Mouse (Mus musculus) hindbrain, embryonic 11.5 days (tissue): ENCODE data around the gene Il33. TPM values are rescaled to one million over a fixed set of nuclear protein-coding genes. Genes with fewer than 3 reads are reported as not detected.
A peak's percentile ranks its signal among the peaks of the same experiment; 100 is the strongest.

Experiments used
- ATAC-seq: fragments of 200-750 bp; cut with Nextera tagmentation; 2 replicates; pipeline ENCODE4 v1.8.0; 2017; ENCODE audit warnings: mild to moderate bottlenecking, moderate TSS enrichment, moderate library complexity; ENCODE audit not compliant: low FRiP score
- DNase-seq: peaks from one replicate; pipeline ENCODE4 v3.0.0-alpha.2; 2015; ENCODE audit warnings: low spot score
- H3K27ac ChIP-seq: fragments of 300-500 bp; sonication (generic); 2 replicates; pipeline ENCODE4 v1.5.1; 2014; ENCODE audit warnings: mild to moderate bottlenecking, low read depth, low read length
- H3K27me3 ChIP-seq: fragments of 300-500 bp; sonication (generic); 2 replicates; pipeline ENCODE4 v1.6.1; 2014; ENCODE audit warnings: mild to moderate bottlenecking, low read length, moderate library complexity, mixed read lengths; ENCODE audit not compliant: control insufficient read depth, insufficient read depth
- H3K36me3 ChIP-seq: fragments of 300-500 bp; sonication (generic); 2 replicates; pipeline ENCODE4 v1.6.1; 2014; ENCODE audit warnings: mild to moderate bottlenecking, low read length, moderate library complexity, mixed read lengths; ENCODE audit not compliant: control insufficient read depth, insufficient read depth
- H3K4me1 ChIP-seq: fragments of 300-500 bp; sonication (generic); replicated peaks from 2 replicates; pipeline ENCODE4 v1.6.1; 2014; ENCODE audit warnings: low read length, mixed read lengths; ENCODE audit not compliant: control insufficient read depth, insufficient read depth
- H3K4me2 ChIP-seq: fragments of 300-500 bp; sonication (generic); replicated peaks from 2 replicates; pipeline ENCODE4 v1.6.1; 2014; ENCODE audit warnings: mild to moderate bottlenecking, low read depth, low read length
- H3K4me3 ChIP-seq: fragments of 300-500 bp; sonication (generic); 2 replicates; pipeline ENCODE4 v1.5.1; 2014; ENCODE audit warnings: low read depth, low read length
- H3K9ac ChIP-seq: fragments of 300-500 bp; sonication (generic); 2 replicates; pipeline ENCODE4 v1.6.1; 2014; ENCODE audit warnings: low read depth, low read length
- H3K9me3 ChIP-seq: fragments of 300-500 bp; sonication (generic); 2 replicates; pipeline ENCODE4 v1.6.1; 2016; ENCODE audit warnings: low read length; ENCODE audit not compliant: control insufficient read depth
- WGBS: fragments of 180-500 bp; shearing (Covaris S2); extraction: QIAGEN DNeasy Blood & Tissue Kit; methylation state at CpG from one replicate; pipeline ENCODE4 v1.1.7; 2014; 5-methylcytosine and 5-hydroxymethylcytosine counted together
- polyA plus RNA-seq: library from polyadenylated mRNA; unstranded; fragments of >200 nt; fragmentation: Nextera tagmentation; extraction: Ambion mirVana; gene quantifications from 2 replicates; pipeline ENCODE4 v1.2.1, GENCODE M21; 2014

Il33 gene
- polyA plus RNA-seq, 1 experiment from 2014 or later = 2.1 TPM

- ATAC-seq (no peak), DNase-seq (no peak)
- Histone ChIP-seq H3K27me3 (no peaks in the 10 kb centered on the region), H3K36me3 (no peaks in the 10 kb centered on the region), H3K4me2 (no peak overlapping the region), H3K9ac (no peak overlapping the region), H3K27ac (no peak overlapping the region), H3K4me3 (no peak overlapping the region), H3K4me1 (no peaks in the 10 kb centered on the region), H3K9me3 (no peaks in the 10 kb centered on the region)
- 72% methylated on average over 4 of the region's 4 CpGs for whole genome bisulfite sequencing
These were observed 32.9 kb upstream of the Il33 start for GRCm38 (mm10) chr19:29891981-29892380.

DNA sequence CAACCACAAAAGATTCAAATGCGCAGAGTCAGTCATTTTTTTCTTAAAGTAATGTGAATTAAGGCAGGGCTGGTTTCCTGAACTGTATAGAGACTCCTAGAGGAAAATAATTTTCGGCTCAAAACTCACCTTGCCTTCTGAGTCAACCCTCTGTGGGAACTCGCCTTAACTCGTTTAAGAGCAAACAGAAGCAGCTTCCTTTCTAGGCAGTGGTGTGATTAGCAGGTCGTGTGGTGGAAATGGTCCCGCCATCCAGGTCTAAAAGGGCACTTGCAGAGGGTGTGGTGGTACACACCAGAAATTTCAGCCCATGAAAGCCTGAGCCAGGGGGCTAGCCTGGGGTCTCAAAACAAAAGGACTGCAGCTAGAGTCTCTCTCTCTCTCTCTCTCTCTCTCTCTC, 32.1 kb upstream of the Il33 start:
- DNase-seq = no peak
- Histone ChIP-seq H3K9me3 (no peaks in the 10 kb centered on the region), H3K4me3 (no peak overlapping the region), H3K27me3 (no peaks in the 10 kb centered on the region), H3K4me2 (no peak overlapping the region), H3K4me1 (no peaks in the 10 kb centered on the region), H3K9ac (no peak overlapping the region), H3K36me3 (no peaks in the 10 kb centered on the region), H3K27ac (no peak overlapping the region)
- WGBS = 76% methylated on average over 6 of the region's 6 CpGs
- no peak for ATAC-seq

DNA sequence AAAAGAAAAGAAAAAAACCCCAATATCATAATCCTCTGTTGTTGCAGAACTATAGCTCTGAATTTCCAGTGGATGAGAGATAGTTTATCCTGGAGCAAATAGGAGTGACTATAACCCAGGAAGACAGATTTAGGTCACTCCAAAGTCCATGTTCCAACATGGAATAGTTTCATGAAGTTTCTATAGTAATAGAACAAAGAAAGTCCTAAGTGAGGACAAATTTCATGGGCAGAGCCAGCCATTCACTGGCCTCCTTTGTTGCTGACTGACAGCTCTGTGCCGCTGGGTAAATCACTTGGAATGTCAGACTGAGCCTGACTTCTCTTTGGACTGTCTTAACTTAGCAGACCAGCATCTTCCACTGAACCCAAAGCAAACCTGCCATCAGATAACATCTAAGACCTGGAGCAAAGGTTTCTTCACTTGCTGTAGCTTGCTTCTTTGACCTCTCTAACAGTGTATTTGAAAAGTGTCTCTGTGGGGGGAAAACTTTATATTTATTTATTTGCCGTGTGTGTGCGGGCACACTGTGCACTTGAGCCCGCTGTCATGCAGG, 31.1 kb upstream of the Il33 start:
- no peaks in the 10 kb centered on the region for H3K4me1 ChIP-seq
- DNase-seq (peak; percentile 10), ATAC-seq (no peak)
- no peak overlapping the region for H3K27ac ChIP-seq
- WGBS = 74% methylated on average over 4 of the region's 4 CpGs
- no peaks in the 10 kb centered on the region for H3K36me3 ChIP-seq
- H3K9me3 ChIP-seq = no peaks in the 10 kb centered on the region
- no peaks in the 10 kb centered on the region for H3K27me3 ChIP-seq
- no peak overlapping the region for H3K4me2 ChIP-seq
- H3K4me3 ChIP-seq = no peak overlapping the region
- H3K9ac ChIP-seq = no peak overlapping the region

GRCm38 (mm10) chr19:29894381-29894780, 30.5 kb upstream of the Il33 start:
- no peaks in the 10 kb centered on the region for H3K27me3 ChIP-seq
- no peaks in the 10 kb centered on the region for H3K9me3 ChIP-seq
- no peak overlapping the region for H3K4me3 ChIP-seq
- ATAC-seq = no peak
- H3K4me1 ChIP-seq = no peaks in the 10 kb centered on the region
- 84% methylated on average over 12 of the region's 12 CpGs for WGBS
- no peak overlapping the region; the same call in 1 of the 2 replicates for H3K27ac ChIP-seq
- no peaks in the 10 kb centered on the region for H3K36me3 ChIP-seq
- no peak overlapping the region for H3K4me2 ChIP-seq
- peak; percentile 4 for DNase-seq
- H3K9ac ChIP-seq = no peak overlapping the region

DNA sequence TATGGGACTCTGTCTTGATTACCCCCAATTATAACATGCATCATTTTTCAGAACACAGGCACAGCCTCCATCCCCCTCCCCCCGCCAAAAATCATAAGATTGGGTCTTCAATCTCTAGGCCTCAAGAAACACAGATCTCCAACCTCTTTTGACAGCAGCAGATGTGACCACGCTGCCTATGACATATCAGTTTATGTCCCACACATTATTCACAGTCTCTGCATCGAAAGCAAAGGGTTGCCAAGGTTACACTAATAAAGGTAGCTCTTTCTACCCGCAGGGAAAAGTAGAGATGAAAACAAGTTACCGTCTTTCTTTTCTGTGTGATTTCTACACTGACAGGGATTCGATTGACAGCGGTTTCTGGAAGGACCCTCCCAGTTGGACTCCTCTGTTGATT, 29.9 kb upstream of the Il33 start:
- H3K9me3 ChIP-seq = no peaks in the 10 kb centered on the region
- ATAC-seq = peak; percentile 54; the same call in 1 of the 2 replicates
- H3K4me1 ChIP-seq = no peaks in the 10 kb centered on the region
- H3K4me3 ChIP-seq = no peak overlapping the region
- DNase-seq = peak; percentile 37
- no peaks in the 10 kb centered on the region for H3K27me3 ChIP-seq
- no peaks in the 10 kb centered on the region for H3K36me3 ChIP-seq
- H3K4me2 ChIP-seq = no peak overlapping the region
- no peak overlapping the region for H3K27ac ChIP-seq
- H3K9ac ChIP-seq = no peak overlapping the region
- 71% methylated on average over 7 of the region's 7 CpGs for WGBS

GRCm38 (mm10) chr19:29900318-29900717, 24.6 kb upstream of the Il33 start:
- Histone ChIP-seq H3K9ac (no peak overlapping the region), H3K4me2 (no peak overlapping the region), H3K9me3 (no peaks in the 10 kb centered on the region), H3K36me3 (no peaks in the 10 kb centered on the region), H3K4me1 (no peaks in the 10 kb centered on the region), H3K27ac (no peak overlapping the region), H3K4me3 (no peak overlapping the region), H3K27me3 (no peaks in the 10 kb centered on the region)
- ATAC-seq (no peak), DNase-seq (no peak)
- 93% methylated on average over 3 of the region's 3 CpGs for WGBS

- H3K9ac ChIP-seq = no peak overlapping the region
- ATAC-seq (no peak), DNase-seq (no peak)
- WGBS = 80% methylated on average over 4 of the region's 4 CpGs
- no peaks in the 10 kb centered on the region for H3K4me1 ChIP-seq
- no peaks in the 10 kb centered on the region for H3K36me3 ChIP-seq
- H3K4me2 ChIP-seq = no peak overlapping the region
- no peak overlapping the region for H3K4me3 ChIP-seq
- no peaks in the 10 kb centered on the region for H3K9me3 ChIP-seq
- no peak overlapping the region for H3K27ac ChIP-seq
- no peaks in the 10 kb centered on the region for H3K27me3 ChIP-seq
These were observed 22.4 kb upstream of the Il33 start for GRCm38 (mm10) chr19:29902343-29903070.

GRCm38 (mm10) chr19:29905896-29906295, 19.0 kb upstream of the Il33 start:
- Histone ChIP-seq H3K9me3 (no peaks in the 10 kb centered on the region), H3K36me3 (no peaks in the 10 kb centered on the region), H3K27ac (no peak overlapping the region), H3K4me2 (no peak overlapping the region), H3K4me3 (no peak overlapping the region), H3K4me1 (no peaks in the 10 kb centered on the region), H3K9ac (no peak overlapping the region), H3K27me3 (no peaks in the 10 kb centered on the region)
- DNase-seq (no peak), ATAC-seq (no peak)
- WGBS = 81% methylated on average over 1 of the region's 1 CpGs

DNA sequence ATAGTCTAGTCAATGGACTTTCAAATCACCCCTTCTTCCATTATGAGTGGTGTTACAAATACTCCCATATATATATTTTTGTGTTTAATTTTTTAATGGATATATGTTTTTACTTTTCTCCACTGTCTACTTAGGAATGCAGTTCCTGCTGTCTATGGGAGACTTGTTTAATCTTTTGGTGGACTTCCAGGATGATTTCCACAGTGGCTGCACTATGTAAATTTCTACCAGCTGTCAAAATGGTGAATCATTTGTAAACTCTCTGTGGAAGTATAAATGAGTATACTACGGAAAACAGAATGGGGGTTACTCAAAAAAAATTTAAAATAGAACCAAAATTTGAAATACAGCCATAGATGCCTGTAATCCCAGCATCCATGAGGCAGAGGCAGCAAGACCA, 15.7 kb upstream of the Il33 start:
- no peaks in the 10 kb centered on the region for H3K27me3 ChIP-seq
- no peaks in the 10 kb centered on the region for H3K36me3 ChIP-seq
- DNase-seq (no peak), ATAC-seq (no peak)
- H3K4me3 ChIP-seq = no peak overlapping the region
- no peaks in the 10 kb centered on the region for H3K9me3 ChIP-seq
- H3K27ac ChIP-seq = no peak overlapping the region
- no peak overlapping the region for H3K9ac ChIP-seq
- 79% methylated on average over 1 of the region's 1 CpGs for WGBS
- H3K4me2 ChIP-seq = no peak overlapping the region
- H3K4me1 ChIP-seq = no peaks in the 10 kb centered on the region
